Mouse (Mus musculus): Measurements from ENCODE around the gene Wdhd1. TPM values are rescaled to one million over a fixed set of nuclear protein-coding genes. Genes with fewer than 3 reads are reported as not detected.

Gene Wdhd1
- polyA plus RNA-seq, 1 experiment from 2014 or later, result 18.7 TPM

DNA sequence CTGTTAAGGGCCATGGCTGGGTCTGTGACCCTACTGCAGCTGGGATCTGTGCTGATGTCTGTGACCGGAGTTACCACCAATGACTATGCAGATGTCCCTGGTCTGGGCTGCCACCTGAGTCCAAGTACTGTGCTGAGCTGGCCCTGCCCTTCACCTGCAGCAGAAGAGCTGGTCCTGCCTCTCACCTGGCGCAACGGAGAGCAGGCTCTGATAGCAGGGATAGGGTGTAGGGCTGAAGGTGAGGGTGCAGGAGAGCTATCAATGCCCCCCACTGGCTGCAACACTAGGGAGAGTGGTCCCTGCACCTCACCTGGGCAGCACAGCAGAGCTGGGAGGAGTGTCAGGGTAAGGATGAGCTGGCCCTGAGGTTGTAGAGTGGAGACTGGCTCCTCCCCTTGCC, 70.1 kb downstream of the Wdhd1 start:
- WGBS, result 97% methylated on average over 3 of the region's 3 CpGs
- no peak for ATAC-seq

DNA sequence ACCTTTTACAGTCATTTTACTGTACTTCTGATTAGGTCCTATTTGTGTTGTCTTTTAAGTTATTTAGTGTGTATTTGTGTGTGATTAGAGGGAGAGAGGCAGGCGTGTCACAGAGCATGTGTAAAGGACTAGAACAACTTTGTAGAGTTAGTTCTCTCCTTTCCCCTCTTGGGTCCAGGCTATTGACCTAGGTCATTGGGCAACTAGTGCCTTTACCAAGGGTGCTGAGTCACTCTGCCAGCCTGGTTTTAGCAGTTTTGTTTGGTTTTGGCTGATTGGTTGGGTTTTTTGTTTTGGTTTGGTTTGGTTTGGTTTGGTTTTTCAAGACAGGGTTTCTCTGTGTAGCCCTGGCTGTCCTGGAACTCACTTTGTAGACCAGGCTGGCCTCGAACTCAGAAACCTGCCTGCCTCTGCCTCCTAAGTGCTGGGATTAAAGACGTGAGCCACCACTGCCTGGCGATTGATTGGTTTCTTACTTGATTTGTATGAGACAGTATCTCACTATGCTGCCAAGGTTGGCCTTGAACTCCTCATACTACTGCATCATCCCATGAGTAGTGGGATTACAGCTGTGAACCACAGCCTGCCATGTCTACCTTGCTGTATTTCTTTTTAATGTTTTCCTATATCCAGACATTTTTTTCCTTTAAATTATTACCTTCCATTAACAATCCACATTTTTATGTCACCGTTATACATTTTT, 71.2 kb downstream of the Wdhd1 start:
- Histone ChIP-seq H3K36me3 (ENCODE audit: control insufficient read depth, insufficient read depth, low read length) (no peaks in the 10 kb centered on the region), H3K4me3 (ENCODE audit: low read depth, low read length) (no peak overlapping the region), H3K9ac (ENCODE audit: low read length) (no peak overlapping the region), H3K27ac (ENCODE audit: low read depth, low read length) (no peak overlapping the region), H3K27me3 (replicated peaks; ENCODE audit: control insufficient read depth, insufficient read depth, low read length) (no peaks in the 10 kb centered on the region), H3K9me3 (replicated peaks; ENCODE audit: control insufficient read depth, low read length) (no peaks in the 10 kb centered on the region), H3K4me2 (ENCODE audit: low read length) (no peak overlapping the region), H3K4me1 (ENCODE audit: control insufficient read depth, insufficient read depth, low read length) (no peaks in the 10 kb centered on the region)
- DNase-seq (ENCODE audit: low spot score), result no peak
- ATAC-seq, result no peak
- WGBS, result 93% methylated on average over 5 of the region's 5 CpGs

More for the DNA sequence above, 70.1 kb downstream of the Wdhd1 start:
- Histone ChIP-seq H3K4me2 (ENCODE audit: low read length) (no peak overlapping the region), H3K4me3 (ENCODE audit: low read depth, low read length) (no peak overlapping the region), H3K9me3 (replicated peaks; ENCODE audit: control insufficient read depth, low read length) (no peaks in the 10 kb centered on the region), H3K36me3 (ENCODE audit: control insufficient read depth, insufficient read depth, low read length) (no peaks in the 10 kb centered on the region), H3K9ac (ENCODE audit: low read length) (no peak overlapping the region), H3K27me3 (replicated peaks; ENCODE audit: control insufficient read depth, insufficient read depth, low read length) (no peaks in the 10 kb centered on the region), H3K4me1 (ENCODE audit: control insufficient read depth, insufficient read depth, low read length) (no peaks in the 10 kb centered on the region), H3K27ac (ENCODE audit: low read depth, low read length) (no peak overlapping the region)
- DNase-seq (ENCODE audit: low spot score), result no peak

DNA sequence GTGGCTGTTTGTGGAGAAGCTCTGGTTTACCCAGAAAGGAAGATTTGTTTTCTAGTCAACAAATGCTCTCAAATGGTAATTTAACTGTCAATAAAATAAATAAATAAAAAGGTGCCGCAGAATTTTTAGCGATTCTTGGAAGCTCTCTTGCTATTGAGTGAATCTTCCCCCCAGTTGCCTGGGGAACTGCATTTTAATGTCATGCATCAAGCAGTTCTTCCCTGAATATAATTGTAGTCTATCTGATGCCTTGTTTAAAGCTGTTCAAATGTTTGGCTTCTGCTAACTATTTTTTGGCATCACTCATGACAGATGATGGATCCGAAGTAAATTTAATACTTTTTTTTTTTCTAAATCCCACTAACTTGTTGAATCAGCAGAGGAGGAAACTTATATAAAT, 79.3 kb downstream of the Wdhd1 start:
- Histone ChIP-seq H3K4me2 (ENCODE audit: low read length) (no peak overlapping the region), H3K36me3 (ENCODE audit: control insufficient read depth, insufficient read depth, low read length) (no peaks in the 10 kb centered on the region), H3K4me3 (ENCODE audit: low read depth, low read length) (no peak overlapping the region), H3K4me1 (ENCODE audit: control insufficient read depth, insufficient read depth, low read length) (no peaks in the 10 kb centered on the region), H3K27ac (ENCODE audit: low read depth, low read length) (no peak overlapping the region), H3K9ac (ENCODE audit: low read length) (no peak overlapping the region), H3K27me3 (replicated peaks; ENCODE audit: control insufficient read depth, insufficient read depth, low read length) (no peaks in the 10 kb centered on the region), H3K9me3 (replicated peaks; ENCODE audit: control insufficient read depth, low read length) (no peaks in the 10 kb centered on the region)
- ATAC-seq, result no peak
- WGBS, result 84% methylated on average over 3 of the region's 3 CpGs
- DNase-seq (ENCODE audit: low spot score), result peak; percentile 56

DNA sequence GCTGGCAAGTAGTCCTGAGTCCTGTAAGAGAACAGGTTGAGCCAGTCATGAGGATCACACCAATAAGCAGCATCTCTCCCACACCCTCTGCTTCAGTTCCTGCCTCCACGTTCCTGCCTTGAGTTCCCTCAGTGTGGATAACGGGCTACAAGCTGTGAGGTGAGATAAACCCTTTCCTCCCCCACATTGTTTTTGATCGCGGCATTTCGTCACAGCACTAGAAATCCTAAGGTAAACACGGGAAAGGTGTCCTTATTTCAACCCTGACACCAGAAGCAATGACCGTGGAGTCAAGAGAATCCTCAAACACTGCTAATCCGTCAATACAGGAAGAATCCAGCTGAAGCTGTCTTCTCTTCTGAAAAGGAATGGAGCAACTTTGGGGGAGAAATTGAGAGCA, 79.9 kb downstream of the Wdhd1 start:
- DNase-seq (ENCODE audit: low spot score) (no peak), ATAC-seq (no peak)
- WGBS, result 83% methylated on average over 8 of the region's 8 CpGs
- Histone ChIP-seq H3K4me2 (ENCODE audit: low read length) (no peak overlapping the region), H3K9me3 (replicated peaks; ENCODE audit: control insufficient read depth, low read length) (no peaks in the 10 kb centered on the region), H3K4me3 (ENCODE audit: low read depth, low read length) (no peak overlapping the region), H3K27me3 (replicated peaks; ENCODE audit: control insufficient read depth, insufficient read depth, low read length) (no peaks in the 10 kb centered on the region), H3K36me3 (ENCODE audit: control insufficient read depth, insufficient read depth, low read length) (no peaks in the 10 kb centered on the region), H3K9ac (ENCODE audit: low read length) (no peak overlapping the region), H3K4me1 (ENCODE audit: control insufficient read depth, insufficient read depth, low read length) (no peaks in the 10 kb centered on the region), H3K27ac (ENCODE audit: low read depth, low read length) (no peak overlapping the region)

DNA sequence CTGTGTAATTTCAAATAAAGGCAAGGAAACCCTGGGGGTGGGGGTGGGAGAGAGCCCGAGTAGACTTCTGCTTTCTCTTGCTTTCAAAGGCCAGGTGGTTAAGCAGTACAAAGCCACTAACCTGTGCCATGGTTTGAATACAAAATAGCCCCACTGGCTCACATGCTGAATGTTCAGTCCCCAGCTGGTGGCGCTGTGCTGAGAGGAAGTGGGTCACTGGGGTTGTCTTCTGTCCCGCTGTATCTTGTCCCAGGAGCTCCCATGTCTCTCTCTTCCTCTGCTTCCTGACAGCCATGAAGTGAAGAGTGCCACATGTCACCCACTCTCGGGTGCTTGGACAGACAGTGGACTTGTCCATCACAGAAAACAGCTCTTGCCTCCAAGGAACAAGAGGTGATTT, 82.6 kb downstream of the Wdhd1 start:
- no peaks in the 10 kb centered on the region for H3K27me3 ChIP-seq (replicated peaks; ENCODE audit: control insufficient read depth, insufficient read depth, low read length)
- no peaks in the 10 kb centered on the region for H3K36me3 ChIP-seq (ENCODE audit: control insufficient read depth, insufficient read depth, low read length)
- WGBS, result 30% methylated on average over 4 of the region's 4 CpGs
- no peak overlapping the region for H3K4me3 ChIP-seq (ENCODE audit: low read depth, low read length)
- no peak overlapping the region for H3K27ac ChIP-seq (ENCODE audit: low read depth, low read length)
- no peak overlapping the region for H3K4me2 ChIP-seq (ENCODE audit: low read length)
- H3K9ac ChIP-seq (ENCODE audit: low read length), result no peak overlapping the region
- ATAC-seq, result no peak
- no peaks in the 10 kb centered on the region for H3K9me3 ChIP-seq (replicated peaks; ENCODE audit: control insufficient read depth, low read length)
- DNase-seq (ENCODE audit: low spot score), result no peak
- no peaks in the 10 kb centered on the region for H3K4me1 ChIP-seq (ENCODE audit: control insufficient read depth, insufficient read depth, low read length)

DNA sequence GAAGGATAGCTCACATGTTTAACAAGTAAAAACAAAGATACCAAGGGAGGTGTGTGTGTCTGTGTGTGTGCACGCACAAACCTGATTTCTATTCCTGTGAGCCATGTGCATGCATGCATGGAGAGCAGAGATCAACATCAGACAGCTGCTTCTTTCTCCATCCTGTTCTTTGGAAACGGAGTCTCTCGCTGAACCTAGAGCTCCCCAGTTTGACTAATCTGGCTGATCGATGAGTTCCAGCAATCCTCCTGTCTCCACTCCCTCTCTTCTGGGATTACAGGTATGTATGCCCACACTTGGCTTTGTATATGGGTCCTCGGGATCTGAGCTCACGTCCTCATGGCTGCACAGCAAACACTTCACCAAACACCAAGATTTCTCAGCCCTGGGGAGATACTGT, 83.2 kb downstream of the Wdhd1 start:
- H3K36me3 ChIP-seq (ENCODE audit: control insufficient read depth, insufficient read depth, low read length), result no peaks in the 10 kb centered on the region
- H3K27ac ChIP-seq (ENCODE audit: low read depth, low read length), result no peak overlapping the region
- H3K4me1 ChIP-seq (ENCODE audit: control insufficient read depth, insufficient read depth, low read length), result peaks cover 2% of the 10 kb centered on the region; the same call in 1 of the 2 replicates
- ATAC-seq (no peak), DNase-seq (ENCODE audit: low spot score) (no peak)
- no peak overlapping the region for H3K9ac ChIP-seq (ENCODE audit: low read length)
- H3K9me3 ChIP-seq (replicated peaks; ENCODE audit: control insufficient read depth, low read length), result no peaks in the 10 kb centered on the region
- H3K27me3 ChIP-seq (replicated peaks; ENCODE audit: control insufficient read depth, insufficient read depth, low read length), result peaks cover 3% of the 10 kb centered on the region; the same call in 1 of the 2 replicates
- 84% methylated on average over 6 of the region's 6 CpGs for WGBS
- no peak overlapping the region for H3K4me2 ChIP-seq (ENCODE audit: low read length)
- H3K4me3 ChIP-seq (ENCODE audit: low read depth, low read length), result no peak overlapping the region

DNA sequence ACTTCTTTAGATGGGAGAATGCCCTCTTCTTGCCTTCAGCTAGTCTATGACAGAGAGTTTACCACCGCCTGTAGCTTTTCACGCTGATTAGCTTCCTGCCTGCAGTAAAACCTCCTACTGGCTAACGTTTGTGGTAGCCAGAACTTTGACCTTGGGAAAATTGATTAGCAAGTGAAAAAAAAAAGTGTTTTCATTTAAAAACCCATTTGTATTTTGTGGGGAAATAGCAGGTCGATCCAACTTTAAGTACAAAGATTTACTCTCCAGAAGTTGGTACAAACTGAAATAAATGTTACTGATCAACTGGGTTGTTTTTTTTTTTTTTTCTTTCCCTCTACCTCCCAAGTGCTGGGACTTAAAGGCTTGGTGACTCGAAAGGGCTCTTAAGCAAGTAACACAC, 84.8 kb downstream of the Wdhd1 start:
- Histone ChIP-seq H3K4me3 (ENCODE audit: low read depth, low read length) (no peak overlapping the region), H3K36me3 (ENCODE audit: control insufficient read depth, insufficient read depth, low read length) (no peaks in the 10 kb centered on the region), H3K4me1 (ENCODE audit: control insufficient read depth, insufficient read depth, low read length) (peaks cover 4% of the 10 kb centered on the region; the same call in 1 of the 2 replicates), H3K9ac (ENCODE audit: low read length) (no peak overlapping the region), H3K27ac (ENCODE audit: low read depth, low read length) (no peak overlapping the region), H3K4me2 (ENCODE audit: low read length) (no peak overlapping the region), H3K27me3 (replicated peaks; ENCODE audit: control insufficient read depth, insufficient read depth, low read length) (peaks cover 12% of the 10 kb centered on the region), H3K9me3 (replicated peaks; ENCODE audit: control insufficient read depth, low read length) (no peaks in the 10 kb centered on the region)
- DNase-seq (ENCODE audit: low spot score) (no peak), ATAC-seq (no peak)
- WGBS, result 69% methylated on average over 5 of the region's 5 CpGs

Other genes starting within 250 kb of the Wdhd1 start
- 2.0 TPM in 2 replicates for gene Gch1, start 87.4 kb downstream of the Wdhd1 start, polyA plus RNA-seq (2014; fragmentation: Nextera tagmentation; extraction: Ambion mirVana)
- 4.3 and 4.7 TPM in 2 replicates for gene Socs4, start 74 bp upstream of the Wdhd1 start, polyA plus RNA-seq (2014; fragmentation: Nextera tagmentation; extraction: Ambion mirVana)
- gene Mapk1ip1l, start 21.4 kb upstream of the Wdhd1 start, polyA plus RNA-seq (2014; fragmentation: Nextera tagmentation; extraction: Ambion mirVana), result 49.0 and 58.8 TPM in 2 replicates
- gene Lgals3, start 90.9 kb upstream of the Wdhd1 start, polyA plus RNA-seq (2014; fragmentation: Nextera tagmentation; extraction: Ambion mirVana), result 2.3 and 3.1 TPM in 2 replicates
- gene Dlgap5, start 141.6 kb upstream of the Wdhd1 start, polyA plus RNA-seq (2014; fragmentation: Nextera tagmentation; extraction: Ambion mirVana), result 18.3 and 23.5 TPM in 2 replicates
- gene Fbxo34, start 173.6 kb upstream of the Wdhd1 start, polyA plus RNA-seq (2014; fragmentation: Nextera tagmentation; extraction: Ambion mirVana), result 23.0 and 27.5 TPM in 2 replicates

Measured in forebrain, embryonic 14.5 days (tissue).